Mouse (Mus musculus) left cerebral cortex, postnatal 4 days (tissue): ENCODE data around the gene Togaram2. TPM values are rescaled to one million over a fixed set of nuclear protein-coding genes. Genes with fewer than 3 reads are reported as not detected.
"Not testable (repeated sequence)": the region's sequence is repeated elsewhere in the genome, so short reads cannot be mapped to it uniquely, and the experiment has no call there.

Experiments used
- DNase-seq: peaks from one replicate; pipeline ENCODE4 v3.0.0-alpha.2; 2022
- intact Hi-C: fragments of 180-260 bp; cut with DNase I; formaldehyde crosslinking; loops from one replicate; pipeline ENCODE4 v1.15.1; 2025
- total RNA-seq, 2 experiments: library from RNA; stranded (reverse); gene quantifications; 2 replicates each; pipeline ENCODE4 v1.2.3; 2021

Gene Togaram2
- total RNA-seq: 1 to 10 TPM in 1 of 2 experiments, under 1 TPM in 1; 0.86 to 1.8 TPM

GRCm38 (mm10) chr17:71673092-71673491 is at the start of gene Togaram2:
Gene Togaram2 (plus strand): TSS chr17:71673261.
- intact Hi-C loops: no loop called here
- DNase-seq: no peak

- intact Hi-C loops: no loop called here
- DNase-seq: no peak
Observed at GRCm38 (mm10) chr17:71631806-71632205, 41.3 kb upstream of the Togaram2 start.

GRCm38 (mm10) chr17:71633350-71633749 is 39.7 kb upstream of the Togaram2 start:
- intact Hi-C loops: no loop called here
- DNase-seq: no peak

DNA sequence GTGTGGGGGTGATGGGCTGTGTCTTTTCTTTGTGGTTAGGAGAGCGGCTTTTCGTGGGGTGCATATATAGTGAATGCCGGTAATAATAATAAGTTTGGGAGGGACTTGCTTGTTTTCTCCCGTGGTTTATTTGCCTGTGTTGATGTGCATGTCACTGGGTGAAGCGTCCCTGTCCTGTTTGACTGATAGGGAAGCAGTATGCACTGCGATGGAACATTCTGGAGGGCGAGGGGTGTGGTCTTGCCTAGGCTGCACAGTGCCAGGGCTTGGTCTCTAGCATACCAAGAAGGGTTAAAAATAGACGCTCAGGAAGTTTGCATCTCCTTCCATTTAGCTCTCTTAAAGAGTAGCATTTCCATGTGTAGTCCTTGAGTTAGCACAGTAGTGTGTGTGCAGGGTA is 36.3 kb upstream of the Togaram2 start:
- intact Hi-C loops: no loop called here
- no peak for DNase-seq

- intact Hi-C loops: no loop called here
- no peak for DNase-seq
Observed at GRCm38 (mm10) chr17:71637750-71638265, 35.3 kb upstream of the Togaram2 start.

DNA sequence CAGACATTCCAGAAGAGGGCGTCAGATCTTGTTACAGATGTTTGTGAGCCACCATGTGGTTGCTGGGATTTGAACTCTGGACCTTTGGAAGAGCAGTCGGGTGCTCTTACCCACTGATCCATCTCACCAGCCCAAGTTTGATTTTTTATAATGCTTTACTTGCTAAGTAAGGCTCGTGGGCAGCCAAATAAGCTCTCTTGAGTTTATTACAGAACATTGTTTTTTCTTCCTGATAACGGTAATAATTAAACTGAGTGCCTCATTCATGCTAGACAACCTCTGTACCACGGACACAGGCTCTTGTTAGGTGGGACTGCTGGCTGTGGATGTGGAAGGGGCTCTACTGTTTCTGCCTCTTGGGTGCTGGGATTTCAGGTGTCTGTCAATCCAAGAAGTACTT is 34.0 kb upstream of the Togaram2 start:
- DNase-seq, intact Hi-C loops: not testable (repeated sequence)

DNA sequence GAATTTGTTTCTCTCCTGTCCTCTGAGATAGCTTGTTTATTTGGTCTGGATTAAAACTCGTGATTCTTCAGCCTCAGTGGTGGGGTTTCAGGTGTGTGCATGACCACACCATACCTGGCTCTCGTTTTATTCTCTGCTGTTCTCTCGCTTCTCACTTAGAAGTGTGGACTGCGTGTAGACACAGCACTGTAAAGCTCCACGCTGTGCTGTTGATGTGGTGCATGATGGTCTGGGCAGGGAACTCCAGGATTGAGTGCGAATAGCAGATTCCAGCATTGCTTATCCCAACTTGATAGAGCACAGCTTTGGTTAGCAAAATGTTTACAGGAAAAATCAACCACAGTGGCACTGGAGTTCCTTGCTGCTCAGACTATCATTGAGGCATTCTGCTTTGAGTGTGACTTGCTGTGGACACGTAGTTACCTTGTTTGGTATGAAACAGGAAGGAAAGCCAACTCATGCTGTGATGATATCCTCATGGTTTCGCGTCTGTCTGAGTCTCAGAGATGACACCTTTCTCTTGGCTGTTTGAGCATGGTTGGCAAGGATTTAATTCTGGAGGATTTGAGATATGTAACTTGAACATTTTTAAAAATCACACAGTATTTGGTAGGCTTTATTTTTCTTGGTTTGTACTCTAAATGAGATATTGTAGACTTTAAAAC is 32.5 kb upstream of the Togaram2 start:
- intact Hi-C loops: no loop called here
- no peak for DNase-seq

- DNase-seq: no peak
- intact Hi-C loops: no loop called here
Observed at GRCm38 (mm10) chr17:71642190-71642589, 30.9 kb upstream of the Togaram2 start.

- no peak for DNase-seq
Observed at GRCm38 (mm10) chr17:71650011-71650410, 23.1 kb upstream of the Togaram2 start.

GRCm38 (mm10) chr17:71652495-71652894 is 20.6 kb upstream of the Togaram2 start:
- intact Hi-C loops: no loop called here
- DNase-seq: no peak

More at GRCm38 (mm10) chr17:71650011-71650410, 23.1 kb upstream of the Togaram2 start:
- intact Hi-C loops: no loop called here

DNA sequence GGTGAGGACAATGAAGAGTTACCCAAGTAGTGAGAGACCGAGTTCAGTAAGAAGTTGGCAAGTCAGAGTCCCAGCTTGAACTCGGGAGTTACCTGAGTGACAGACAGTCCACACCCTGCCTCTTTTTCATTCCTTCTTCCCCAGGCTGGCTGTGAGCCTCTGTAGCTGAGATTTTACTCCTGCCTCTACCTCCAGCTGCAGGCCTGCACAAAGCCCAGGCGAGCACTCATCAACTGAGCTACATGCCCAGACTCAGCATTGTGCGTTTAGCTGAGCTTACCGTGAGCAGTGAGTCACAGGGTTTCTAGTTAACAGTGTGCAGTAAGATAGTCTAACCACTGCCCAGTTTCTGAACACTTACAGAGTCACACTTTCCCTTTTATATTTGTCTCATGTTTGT is 20.1 kb upstream of the Togaram2 start:
- no peak for DNase-seq
- intact Hi-C loops: no loop called here

DNA sequence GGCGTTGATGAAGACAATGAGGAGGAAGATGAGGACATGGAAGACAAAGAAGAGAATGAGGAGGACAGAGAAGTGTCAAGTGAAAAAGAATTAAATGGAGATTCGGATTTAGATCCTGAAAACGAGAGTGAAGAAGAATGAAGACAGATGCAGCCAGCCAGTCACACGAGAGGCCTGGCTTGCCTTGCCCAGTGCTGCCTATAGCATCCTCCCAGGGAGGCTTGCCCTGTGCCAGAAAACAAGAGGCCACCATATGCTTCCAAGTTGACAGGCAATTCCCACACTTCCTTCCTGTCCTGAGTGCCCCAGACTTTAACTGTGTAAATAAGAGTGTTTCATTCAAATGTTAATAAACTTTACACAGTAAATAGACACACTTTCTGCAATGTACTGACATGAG is 15.5 kb upstream of the Togaram2 start:
- intact Hi-C loops: no loop called here
- DNase-seq: peak; percentile 24

DNA sequence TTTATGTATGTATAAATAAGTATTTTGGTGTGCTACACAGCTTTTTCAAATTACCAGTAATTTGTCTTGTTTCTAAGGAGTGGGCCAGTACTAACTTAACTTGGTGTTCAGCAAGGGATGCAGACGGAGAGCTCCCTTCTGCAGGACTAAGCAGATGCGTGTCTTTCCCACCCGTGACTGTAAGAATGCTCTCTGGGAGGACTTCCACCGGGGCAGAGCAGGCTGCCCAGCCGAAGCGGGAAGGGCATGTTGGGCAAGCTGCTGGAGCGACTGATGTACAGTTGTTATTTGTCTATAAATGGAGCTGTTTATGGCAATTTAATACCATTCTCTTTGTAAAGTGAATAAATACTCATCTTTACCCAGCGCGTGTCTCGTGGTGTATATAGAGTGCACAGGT is 14.4 kb upstream of the Togaram2 start:
- DNase-seq: no peak
- intact Hi-C loops: no loop called here

GRCm38 (mm10) chr17:71660390-71660789 is 12.7 kb upstream of the Togaram2 start:
- no peak for DNase-seq
- intact Hi-C loops: loop anchor here (5.0 to 10.0 kb wide), 3 partner anchors 212 to 1122 kb away; partner anchors contain the start of gene Alk

DNA sequence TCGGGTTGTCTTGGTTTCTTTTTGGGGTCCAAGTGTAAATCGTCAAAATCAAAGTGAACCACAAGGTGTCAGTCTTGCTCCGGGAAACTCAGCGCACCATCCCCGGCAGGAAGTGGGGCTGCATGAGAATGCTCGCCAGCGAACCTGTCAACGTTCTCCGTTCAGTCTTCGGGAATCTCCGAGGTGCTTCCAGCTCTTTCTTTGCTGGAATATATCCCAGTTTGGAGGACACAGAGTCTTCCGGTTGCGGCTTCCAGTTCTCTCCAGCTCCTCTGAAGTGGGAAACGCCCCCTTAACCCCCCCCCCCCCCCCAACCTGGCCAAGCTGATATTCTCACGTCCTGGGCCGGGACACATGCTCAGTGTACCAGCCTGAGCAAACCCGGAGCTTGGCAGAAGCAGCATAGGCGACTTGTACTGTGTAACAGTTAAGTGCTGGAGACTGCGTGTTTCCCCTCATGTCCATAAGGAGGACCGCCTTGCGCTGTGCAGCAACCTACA is 10.3 kb upstream of the Togaram2 start:
- intact Hi-C loops: loop anchor here (5.0 to 10.0 kb wide), 3 partner anchors 210 to 1120 kb away; partner anchors contain the start of gene Alk
- peak; percentile 73 for DNase-seq

DNA sequence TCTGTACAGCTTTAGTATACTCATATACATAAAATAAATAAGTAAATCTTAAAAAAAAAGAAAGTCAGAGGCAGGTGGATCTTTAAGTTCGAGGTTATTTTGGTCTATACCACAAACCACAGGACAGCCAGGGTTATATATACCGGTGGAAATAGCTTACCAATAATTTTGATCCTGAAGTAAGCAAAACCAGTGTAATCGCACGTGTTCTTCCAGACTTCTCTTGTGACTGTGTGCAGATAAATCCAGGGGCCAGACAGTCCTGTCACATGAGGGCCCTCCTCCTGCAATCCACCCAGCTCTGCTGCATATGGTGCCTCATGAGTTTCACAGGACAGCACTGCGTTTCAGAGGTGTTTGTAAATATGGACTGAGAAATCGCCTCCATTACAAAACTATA is 9.6 kb upstream of the Togaram2 start:
- no peak for DNase-seq
- intact Hi-C loops: loop anchor here (5.0 to 10.0 kb wide), 3 partner anchors 209 to 1119 kb away; partner anchors contain the start of gene Alk

DNA sequence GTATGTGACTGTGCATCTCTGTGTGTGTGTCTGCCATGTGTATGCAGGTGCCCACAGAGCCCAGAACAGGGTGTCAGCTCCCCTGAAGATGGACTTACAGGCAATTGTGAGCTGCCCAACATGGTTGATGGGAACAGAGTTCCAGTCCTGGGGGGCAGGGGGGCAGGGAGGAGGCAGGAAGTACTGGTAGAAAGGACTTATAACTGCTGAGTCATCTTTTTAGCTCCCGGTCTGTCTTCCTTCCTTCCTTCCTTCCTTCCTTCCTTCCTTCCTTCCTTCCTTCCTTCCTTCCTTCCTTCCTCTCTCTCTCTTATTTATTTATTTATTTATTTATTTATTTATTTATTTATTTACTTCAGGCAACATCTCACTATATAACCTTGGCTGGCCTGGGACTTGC is 8.9 kb upstream of the Togaram2 start:
- no peak for DNase-seq
- intact Hi-C loops: loop anchor here (5.0 to 10.0 kb wide), 3 partner anchors 208 to 1118 kb away; partner anchors contain the start of gene Alk

- intact Hi-C loops: loop anchor here (5.0 to 10.0 kb wide), 2 partner anchors 117 to 940 kb away; partner anchors contain the start of gene Alk
Observed at GRCm38 (mm10) chr17:71665201-71665600, 7.9 kb upstream of the Togaram2 start.

DNA sequence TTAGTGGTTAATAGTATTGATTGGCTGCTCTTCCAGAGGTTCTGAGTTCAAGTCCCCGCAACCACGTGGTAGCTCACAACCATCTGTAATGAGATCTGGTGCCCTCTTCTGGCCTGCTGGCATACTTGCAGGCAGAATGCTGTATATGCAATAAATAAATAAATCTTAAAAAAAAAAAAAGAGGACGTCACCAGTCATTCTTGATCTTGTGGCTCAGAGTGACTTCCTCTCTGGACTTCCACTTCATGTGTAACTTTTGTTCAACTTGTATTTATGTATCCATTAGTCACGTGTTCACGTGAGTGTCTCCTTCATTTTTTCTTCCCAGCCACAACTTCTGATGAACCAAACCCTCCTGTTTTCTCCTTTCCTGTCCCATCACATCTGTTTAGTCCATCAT is 3.5 kb upstream of the Togaram2 start:
- no peak for DNase-seq
- intact Hi-C loops: loop anchor here (5.0 to 10.0 kb wide), 2 partner anchors 113 to 935 kb away; partner anchors contain the start of gene Alk

More at GRCm38 (mm10) chr17:71665201-71665600, 7.9 kb upstream of the Togaram2 start:
- no peak for DNase-seq

DNA sequence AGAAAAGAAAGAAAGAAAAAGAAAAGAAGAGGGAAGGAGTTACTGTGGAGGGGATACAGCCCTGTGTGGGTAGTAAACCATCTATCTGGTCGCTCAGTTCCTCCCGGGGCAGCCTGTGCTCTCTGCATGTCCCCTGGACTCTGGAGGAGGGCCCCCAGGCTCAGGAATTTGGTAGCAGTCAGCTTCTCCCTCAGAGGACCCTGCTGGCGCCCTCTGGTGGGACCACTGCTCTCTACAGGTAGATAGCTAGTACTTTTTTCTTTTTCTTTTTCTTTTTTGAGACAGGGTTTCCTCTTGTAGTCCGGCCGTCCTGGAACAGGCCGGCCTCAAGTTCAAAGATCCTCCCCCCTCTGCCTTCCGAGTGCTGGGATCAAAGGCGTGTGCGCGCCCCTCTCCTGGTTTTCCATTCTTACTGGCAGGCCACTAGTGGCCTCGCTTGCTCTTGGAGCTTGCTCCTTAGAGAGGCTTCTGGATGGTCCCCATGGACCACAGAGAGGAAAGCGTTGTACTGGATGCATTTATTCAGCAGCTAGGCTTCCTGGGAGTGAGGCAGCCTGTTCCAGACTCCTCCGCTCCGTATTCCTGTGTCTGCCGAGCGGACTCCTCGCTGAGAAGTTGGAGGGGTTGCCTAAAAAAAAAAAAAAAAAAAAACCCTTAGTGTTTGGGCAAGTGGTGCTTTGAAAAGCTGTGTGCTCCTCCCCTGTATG is 1.1 kb upstream of the Togaram2 start:
- DNase-seq: peak; percentile 69
- intact Hi-C loops: no loop called here

GRCm38 (mm10) chr17:71673936-71674335 is 875 bp downstream of the Togaram2 start:
- peak; percentile 22 for DNase-seq
- intact Hi-C loops: no loop called here
